Mouse (Mus musculus) brain, embryonic 14.5 days (tissue): ENCODE results near the gene Parg. TPM values are rescaled to one million over a fixed set of nuclear protein-coding genes. Genes with fewer than 3 reads are reported as not detected.
A peak's percentile ranks its signal among the peaks of the same experiment; 100 is the strongest.

Experiments
- DNase-seq: peaks from one replicate; pipeline ENCODE4 v3.0.0-alpha.2; 2011; ENCODE audit warnings: low read depth
- CTCF ChIP-seq: fragments of 200-500 bp; IDR thresholded peaks from 2 replicates; pipeline ENCODE4 v1.5.1; 2012; ENCODE audit warnings: inconsistent platforms, mild to moderate bottlenecking, moderate library complexity, borderline replicate concordance; ENCODE audit not compliant: insufficient read depth, insufficient read length; ENCODE audit errors: extremely low read depth
- POLR2A ChIP-seq: fragments of 200-500 bp; IDR thresholded peaks from 2 replicates; pipeline ENCODE4 v1.6.1; 2012; ENCODE audit warnings: mild to moderate bottlenecking, inconsistent platforms, borderline replicate concordance; ENCODE audit not compliant: poor library complexity, insufficient read depth, insufficient read length, severe bottlenecking; ENCODE audit errors: extremely low read depth
- polyA plus RNA-seq: library from polyadenylated mRNA; depleted of rRNA; stranded (reverse); fragments of >200 nt; gene quantifications from 2 replicates; pipeline ENCODE4 v1.2.3, GENCODE M21; 2012; rRNA removed

The Parg gene
- polyA plus RNA-seq = 14.4 and 22.0 TPM in 2 replicates

GRCm38 (mm10) chr14:32201791-32202451 lies at the start of gene Parg, which contains the start of gene Timm23:
Gene Parg (plus strand): TSS chr14:32201949.
Gene Timm23 (minus strand): TSS chr14:32201898.
- TF ChIP-seq CTCF (no peak), POLR2A (peak; percentile 62; the same call in 1 of the 2 replicates)
- DNase-seq = peak; percentile 97

GRCm38 (mm10) chr14:32152243-32152965 lies 49.3 kb upstream of the Parg start:
- TF ChIP-seq POLR2A (no peak), CTCF (no peak)
- DNase-seq = no peak

- DNase-seq = no peak
- no peak for TF ChIP-seq CTCF
- TF ChIP-seq POLR2A = no peak
These were observed 48.6 kb upstream of the Parg start for GRCm38 (mm10) chr14:32153156-32153555.

- DNase-seq = no peak
- no peak for TF ChIP-seq POLR2A
- no peak for TF ChIP-seq CTCF
These were observed 47.0 kb upstream of the Parg start for GRCm38 (mm10) chr14:32154758-32155157.

GRCm38 (mm10) chr14:32159150-32159670 lies 42.5 kb upstream of the Parg start:
- DNase-seq = peak; percentile 13
- TF ChIP-seq POLR2A (no peak), CTCF (no peak)

- TF ChIP-seq POLR2A (peak; percentile 58; the same call in 1 of the 2 replicates), CTCF (0 out of 2 replicates have a peak, but pooled peaks have one; percentile 13)
- peak; percentile 99 for DNase-seq
These were observed 42.0 kb upstream of the Parg start, which contains the start of gene Ncoa4 for GRCm38 (mm10) chr14:32159690-32160246. Gene Ncoa4 (plus strand): TSS chr14:32159865.

GRCm38 (mm10) chr14:32160563-32160962 lies 41.2 kb upstream of the Parg start:
- DNase-seq = no peak
- TF ChIP-seq POLR2A = no peak
- TF ChIP-seq CTCF = no peak

GRCm38 (mm10) chr14:32161090-32161885 lies 40.5 kb upstream of the Parg start:
- TF ChIP-seq CTCF = no peak
- TF ChIP-seq POLR2A = no peak
- DNase-seq = no peak

- no peak for TF ChIP-seq POLR2A
- no peak for TF ChIP-seq CTCF
- DNase-seq = no peak
These were observed 39.5 kb upstream of the Parg start for GRCm38 (mm10) chr14:32162231-32162630.

- TF ChIP-seq POLR2A (no peak), CTCF (no peak)
- DNase-seq = no peak
These were observed 38.4 kb upstream of the Parg start for GRCm38 (mm10) chr14:32163203-32163888.

GRCm38 (mm10) chr14:32164173-32165051 lies 37.3 kb upstream of the Parg start:
- no peak for DNase-seq
- no peak for TF ChIP-seq POLR2A
- TF ChIP-seq CTCF = no peak

- no peak for TF ChIP-seq POLR2A
- TF ChIP-seq CTCF = no peak
- DNase-seq = peak; percentile 67
These were observed 36.3 kb upstream of the Parg start for GRCm38 (mm10) chr14:32165278-32166061.
